In genomic region chr11:22972746-22973526, GRCm38 (mm10) we compare ENCODE assay signal across 8 mouse cellular contexts. TPM values are rescaled to one million over a fixed set of nuclear protein-coding genes. Genes with fewer than 3 reads are reported as not detected.
DNase-seq lines count a peak whose midpoint lies in the region; ATAC-seq and TF ChIP-seq lines count a peak whose summit lies in the region.

No protein-coding gene starts in this region.

- H3K79me2 ChIP-seq in myocyte (ENCODE audit: control insufficient read depth, insufficient read depth), result peaks cover 78% of the 10 kb centered on the region

- peak overlapping the region; percentile 11 for H3ac ChIP-seq in myocyte (ENCODE audit: control insufficient read depth, insufficient read length)

- peak; percentile 64 for TF ChIP-seq POLR2A in myocyte (IDR thresholded peaks at IDR 0.05; ENCODE audit: insufficient read length, low read depth)

- peak overlapping the region; percentile 78 for H3K4me2 ChIP-seq in heart, embryonic 11.5 days
- peak overlapping the region; percentile 67 for H3K4me2 ChIP-seq in kidney, embryonic 15.5 days
- peak overlapping the region; percentile 74 for H3K4me2 ChIP-seq in liver, embryonic 11.5 days
- peak overlapping the region; percentile 77 for H3K4me2 ChIP-seq in myocyte (ENCODE audit: low read depth)

- no peaks in the 10 kb centered on the region for H3K27me3 ChIP-seq in erythroblast, embryonic 14.5 days (ENCODE audit: control insufficient read depth)
- H3K27me3 ChIP-seq in heart, embryonic 11.5 days (ENCODE audit: control insufficient read depth, insufficient read depth, low read length), result no peaks in the 10 kb centered on the region
- no peaks in the 10 kb centered on the region for H3K27me3 ChIP-seq in kidney, embryonic 15.5 days
- H3K27me3 ChIP-seq in liver, embryonic 11.5 days (replicated peaks; ENCODE audit: control insufficient read depth, insufficient read depth, low read length), result no peaks in the 10 kb centered on the region
- no peaks in the 10 kb centered on the region for H3K27me3 ChIP-seq in myocyte (ENCODE audit: control insufficient read depth, insufficient read depth, insufficient read length)

- H3K9ac ChIP-seq in heart, embryonic 11.5 days (ENCODE audit: low read depth, low read length), result peak overlapping the region; percentile 67; the same call in 1 of the 2 replicates
- H3K9ac ChIP-seq in kidney, embryonic 15.5 days, result peak overlapping the region; percentile 50
- peak overlapping the region; percentile 66 for H3K9ac ChIP-seq in liver, embryonic 11.5 days (ENCODE audit: low read depth, low read length)

- H3K4me1 ChIP-seq in erythroblast, embryonic 14.5 days (ENCODE audit: control insufficient read depth), result peaks cover 48% of the 10 kb centered on the region
- 0 out of 2 replicates have a peak, but pooled peaks cover 3% of the 10 kb centered on the region for H3K4me1 ChIP-seq in heart, embryonic 11.5 days (ENCODE audit: control insufficient read depth, insufficient read depth, low read length)
- peaks cover 15% of the 10 kb centered on the region for H3K4me1 ChIP-seq in kidney, embryonic 15.5 days
- 0 out of 2 replicates have a peak, but pooled peaks cover 6% of the 10 kb centered on the region for H3K4me1 ChIP-seq in liver, embryonic 11.5 days (replicated peaks; ENCODE audit: control insufficient read depth, insufficient read depth, low read length)

- peaks cover 51% of the 10 kb centered on the region for H3K36me3 ChIP-seq in erythroblast, embryonic 14.5 days (ENCODE audit: control insufficient read depth)
- H3K36me3 ChIP-seq in heart, embryonic 11.5 days (ENCODE audit: control insufficient read depth, insufficient read depth, low read length), result peaks cover 7% of the 10 kb centered on the region; the same call in 1 of the 2 replicates
- peaks cover 56% of the 10 kb centered on the region for H3K36me3 ChIP-seq in kidney, embryonic 15.5 days
- H3K36me3 ChIP-seq in liver, embryonic 11.5 days (ENCODE audit: control insufficient read depth, insufficient read depth, low read length), result peaks cover 13% of the 10 kb centered on the region; the same call in 1 of the 2 replicates
- no peaks in the 10 kb centered on the region for H3K36me3 ChIP-seq in myocyte (ENCODE audit: control insufficient read depth, insufficient read depth)

- DNase-seq in CD4-positive, CD25-positive, alpha-beta regulatory T cell, adult 2 months (ENCODE audit: low read depth, low spot score), result peak; percentile 90
- peak; percentile 66 for DNase-seq in brain, embryonic 18.5 days (ENCODE audit: low read depth, low spot score)
- peak; percentile 77 for DNase-seq in liver, embryonic 11.5 days (ENCODE audit: low spot score)
- peak; percentile 84 to 92 for DNase-seq in spleen, postnatal 4 days (ENCODE audit: low spot score in 2 of 2)

- peak overlapping the region; percentile 70 for H3K27ac ChIP-seq in heart, embryonic 11.5 days (ENCODE audit: low read depth, low read length)
- H3K27ac ChIP-seq in kidney, embryonic 15.5 days, result peak overlapping the region; percentile 86
- H3K27ac ChIP-seq in liver, embryonic 11.5 days (ENCODE audit: low read depth, low read length), result peak overlapping the region; percentile 85

- H3K9me3 ChIP-seq in erythroblast, embryonic 14.5 days (ENCODE audit: control insufficient read depth, low read length), result peaks cover 13% of the 10 kb centered on the region
- H3K9me3 ChIP-seq in heart, embryonic 11.5 days (replicated peaks; ENCODE audit: control insufficient read depth, low read length), result peaks cover 16% of the 10 kb centered on the region
- H3K9me3 ChIP-seq in kidney, embryonic 15.5 days (replicated peaks), result peaks cover 20% of the 10 kb centered on the region
- peaks cover 12% of the 10 kb centered on the region for H3K9me3 ChIP-seq in liver, embryonic 11.5 days (ENCODE audit: control insufficient read depth, low read length)

- peak; percentile 70 for ATAC-seq in heart, embryonic 11.5 days (replicated peaks; ENCODE audit: insufficient number of reproducible peaks, low FRiP score, low TSS enrichment)
- peak; percentile 69 for ATAC-seq in kidney, embryonic 15.5 days (replicated peaks; ENCODE audit: low FRiP score)
- peak; percentile 65 for ATAC-seq in liver, embryonic 11.5 days (replicated peaks; ENCODE audit: low FRiP score)

- 52% methylated on average over 45 of the region's 46 CpGs for WGBS in heart, embryonic 11.5 days (ENCODE audit: insufficient replicate concordance)
- WGBS in kidney, embryonic 15.5 days, result 50% methylated on average over 42 of the region's 46 CpGs
- 48% methylated on average over 45 of the region's 46 CpGs for WGBS in liver, embryonic 11.5 days

- H3K4me3 ChIP-seq in erythroblast, embryonic 14.5 days (replicated peaks), result peak overlapping the region; percentile 79
- H3K4me3 ChIP-seq in heart, embryonic 11.5 days (ENCODE audit: low read depth, low read length), result peak overlapping the region; percentile 62
- H3K4me3 ChIP-seq in kidney, embryonic 15.5 days (replicated peaks), result peak overlapping the region; percentile 51
- H3K4me3 ChIP-seq in liver, embryonic 11.5 days (ENCODE audit: low read depth, low read length), result peak overlapping the region; percentile 64
- peak overlapping the region; percentile 64 for H3K4me3 ChIP-seq in myocyte

TF ChIP-seq in myocyte, 11 proteins besides CTCF, POLR2A, EP300 and RAD21:
- TF ChIP-seq POLR2AphosphoS2 (IDR thresholded peaks at IDR 0.05; ENCODE audit: insufficient read length, low read depth), result peak; percentile 90
- TF ChIP-seq USF1 (IDR thresholded peaks at IDR 0.05; ENCODE audit: low read depth), result no peak
- TF ChIP-seq CEBPB (IDR thresholded peaks at IDR 0.05; ENCODE audit: insufficient read depth, poor library complexity, severe bottlenecking), result peak; percentile 98
- TF ChIP-seq MYOD1 (IDR thresholded peaks at IDR 0.05; ENCODE audit: control insufficient read depth in 1 of 3, insufficient read length in 2 of 3, low read depth in 2 of 3), result peak in 1 of 3 experiments; percentile 18
- no peak for TF ChIP-seq TCF3 (IDR thresholded peaks at IDR 0.05; ENCODE audit: insufficient read length, low read depth)

RNA-seq across cellular contexts. Expression of gene Zrsr1, which starts 1.1 kb away (rescaled TPM):
- 0.67 and 1.2 TPM in 2 replicates for polyA plus RNA-seq in erythroblast, embryonic 14.5 days (2012)
- 2.2 and 3.1 TPM in 2 replicates for polyA plus RNA-seq in heart, embryonic 11.5 days (2014; fragmentation: Nextera tagmentation; extraction: Ambion mirVana)
- 3.0 and 3.8 TPM in 2 replicates for polyA plus RNA-seq in kidney, embryonic 15.5 days (2015; fragmentation: Nextera tagmentation; extraction: Ambion mirVana)
- polyA plus RNA-seq in liver, embryonic 11.5 days (2014; fragmentation: Nextera tagmentation; extraction: Ambion mirVana), result 1.7 and 2.1 TPM in 2 replicates
- polyA plus RNA-seq in myocyte (2012; fragmentation: generic; extraction: Trizol), result 5.6 TPM

RNA-seq across cellular contexts. Expression of gene Gm28048, which starts 9.0 kb away (rescaled TPM):
- not detected in 2 replicates for polyA plus RNA-seq in erythroblast, embryonic 14.5 days (2012)
- polyA plus RNA-seq in heart, embryonic 11.5 days (2014; fragmentation: Nextera tagmentation; extraction: Ambion mirVana), result 8.2 and 11.5 TPM in 2 replicates
- polyA plus RNA-seq in kidney, embryonic 15.5 days (2015; fragmentation: Nextera tagmentation; extraction: Ambion mirVana), result 19.3 and 21.6 TPM in 2 replicates
- 17.7 and 20.0 TPM in 2 replicates for polyA plus RNA-seq in liver, embryonic 11.5 days (2014; fragmentation: Nextera tagmentation; extraction: Ambion mirVana)
- polyA plus RNA-seq in myocyte (2012; fragmentation: generic; extraction: Trizol), result 1.9 TPM

RNA-seq across cellular contexts. Expression of gene Commd1, which starts 9.2 kb away (rescaled TPM):
- polyA plus RNA-seq in erythroblast, embryonic 14.5 days (2012), result 5.2 and 6.7 TPM in 2 replicates
- 327 and 355 TPM in 2 replicates for polyA plus RNA-seq in heart, embryonic 11.5 days (2014; fragmentation: Nextera tagmentation; extraction: Ambion mirVana)
- 382 and 415 TPM in 2 replicates for polyA plus RNA-seq in kidney, embryonic 15.5 days (2015; fragmentation: Nextera tagmentation; extraction: Ambion mirVana)
- polyA plus RNA-seq in liver, embryonic 11.5 days (2014; fragmentation: Nextera tagmentation; extraction: Ambion mirVana), result 331 and 333 TPM in 2 replicates
- 174 TPM for polyA plus RNA-seq in myocyte (2012; fragmentation: generic; extraction: Trizol)

RNA-seq across cellular contexts. Expression of gene Cct4, which starts 17.4 kb away (rescaled TPM):
- 17.0 and 22.5 TPM in 2 replicates for polyA plus RNA-seq in erythroblast, embryonic 14.5 days (2012)
- 275 and 277 TPM in 2 replicates for polyA plus RNA-seq in heart, embryonic 11.5 days (2014; fragmentation: Nextera tagmentation; extraction: Ambion mirVana)
- polyA plus RNA-seq in kidney, embryonic 15.5 days (2015; fragmentation: Nextera tagmentation; extraction: Ambion mirVana), result 295 and 296 TPM in 2 replicates
- polyA plus RNA-seq in liver, embryonic 11.5 days (2014; fragmentation: Nextera tagmentation; extraction: Ambion mirVana), result 399 and 436 TPM in 2 replicates
- polyA plus RNA-seq in myocyte (2012; fragmentation: generic; extraction: Trizol), result 187 TPM

RNA-seq across cellular contexts. Expression of gene Fam161a, which starts 34.4 kb away (rescaled TPM):
- polyA plus RNA-seq in erythroblast, embryonic 14.5 days (2012), result 0.18 and 0.30 TPM in 2 replicates
- 1.3 and 1.9 TPM in 2 replicates for polyA plus RNA-seq in heart, embryonic 11.5 days (2014; fragmentation: Nextera tagmentation; extraction: Ambion mirVana)
- polyA plus RNA-seq in kidney, embryonic 15.5 days (2015; fragmentation: Nextera tagmentation; extraction: Ambion mirVana), result 2.4 and 2.8 TPM in 2 replicates
- polyA plus RNA-seq in liver, embryonic 11.5 days (2014; fragmentation: Nextera tagmentation; extraction: Ambion mirVana), result 1.1 and 1.9 TPM in 2 replicates
- 0.77 TPM for polyA plus RNA-seq in myocyte (2012; fragmentation: generic; extraction: Trizol)

Comparison
In these comparisons a context has a peak if more than half of its experiments do, and no peak if none do; other contexts are left out.
1. Peak in every context shown above with its lines: DNase-seq, ATAC-seq, H3K4me3 ChIP-seq and H3K27ac ChIP-seq.
2. RNA of gene Commd1, which starts 9.2 kb away (polyA plus RNA-seq): 382 to 415 TPM in kidney, embryonic 15.5 days, 327 to 355 TPM in heart, embryonic 11.5 days, 331 to 333 TPM in liver, embryonic 11.5 days and 174 TPM in myocyte (single experiment); 5.2 to 6.7 TPM in erythroblast, embryonic 14.5 days; every median in the first group is over 10 times any median in the second.